Mouse (Mus musculus) adipocyte (in vitro differentiated cells): ENCODE results near the gene Dnah7c.
"Not testable (repeated sequence)": the region's sequence is repeated elsewhere in the genome, so short reads cannot be mapped to it uniquely, and the experiment has no call there.

Experiments
- DNase-seq: peaks from one replicate; pipeline ENCODE4 v3.0.0-alpha.2; 2016; ENCODE audit warnings: low spot score

Gene Dnah7c

GRCm38 (mm10) chr1:46425137-46425925, at the start of gene Dnah7c:
Gene Dnah7c, plus strand, starts transcription at chr1:46425592.
- DNase-seq = no peak

GRCm38 (mm10) chr1:46380641-46381040, 44.8 kb upstream of the Dnah7c start:
- DNase-seq = not testable (repeated sequence)

GRCm38 (mm10) chr1:46394681-46395297, 30.6 kb upstream of the Dnah7c start:
- not testable (repeated sequence) for DNase-seq

GRCm38 (mm10) chr1:46408324-46409115, 16.9 kb upstream of the Dnah7c start:
- DNase-seq = peak; percentile 66

- not testable (repeated sequence) for DNase-seq
Observed at GRCm38 (mm10) chr1:46414798-46415197, 10.6 kb upstream of the Dnah7c start.

- peak; percentile 65 for DNase-seq
Observed at GRCm38 (mm10) chr1:46416946-46417345, 8.4 kb upstream of the Dnah7c start.

- DNase-seq = not testable (repeated sequence)
Observed at GRCm38 (mm10) chr1:46418966-46419365, 6.4 kb upstream of the Dnah7c start.

- DNase-seq = no peak
Observed at GRCm38 (mm10) chr1:46428401-46428800, 3.0 kb downstream of the Dnah7c start.

GRCm38 (mm10) chr1:46514671-46515070, 89.3 kb downstream of the Dnah7c start:
- not testable (repeated sequence) for DNase-seq

- no peak for DNase-seq
Observed at GRCm38 (mm10) chr1:46521032-46521431, 95.6 kb downstream of the Dnah7c start.

- DNase-seq = not testable (repeated sequence)
Observed at GRCm38 (mm10) chr1:46526537-46526936, 101.1 kb downstream of the Dnah7c start.

- no peak for DNase-seq
Observed at GRCm38 (mm10) chr1:46544812-46545421, 119.5 kb downstream of the Dnah7c start.

- peak; percentile 28 for DNase-seq
Observed at GRCm38 (mm10) chr1:46580385-46580784, 155.0 kb downstream of the Dnah7c start.

- DNase-seq = not testable (repeated sequence)
Observed at GRCm38 (mm10) chr1:46593826-46594225, 168.4 kb downstream of the Dnah7c start.

- not testable (repeated sequence) for DNase-seq
Observed at GRCm38 (mm10) chr1:46596343-46596742, 171.0 kb downstream of the Dnah7c start.

- DNase-seq = no peak
Observed at GRCm38 (mm10) chr1:46620331-46620730, 194.9 kb downstream of the Dnah7c start.

GRCm38 (mm10) chr1:46625914-46626313, 200.5 kb downstream of the Dnah7c start:
- DNase-seq = not testable (repeated sequence)

GRCm38 (mm10) chr1:46649821-46650220, 224.4 kb downstream of the Dnah7c start:
- DNase-seq = not testable (repeated sequence)

GRCm38 (mm10) chr1:46652721-46653120, 227.3 kb downstream of the Dnah7c start:
- DNase-seq = not testable (repeated sequence)

GRCm38 (mm10) chr1:46724810-46725209, 299.4 kb downstream of the Dnah7c start:
- not testable (repeated sequence) for DNase-seq

GRCm38 (mm10) chr1:46725266-46725665, 299.9 kb downstream of the Dnah7c start:
- no peak for DNase-seq

- DNase-seq = not testable (repeated sequence)
Observed at GRCm38 (mm10) chr1:46725719-46726118, 300.3 kb downstream of the Dnah7c start.
